Mouse (Mus musculus): ENCODE results near the gene Ndufaf2. TPM values are rescaled to one million over a fixed set of nuclear protein-coding genes. Genes with fewer than 3 reads are reported as not detected.

The Ndufaf2 gene
- 42.1 and 47.4 TPM in 2 replicates for polyA plus RNA-seq (2015; fragmentation: Nextera tagmentation; extraction: Ambion mirVana)

GRCm38 (mm10) chr13:108158465-108159240, at the start of gene Ndufaf2, which contains the start of gene Ercc8:
TSS of gene Ndufaf2 (minus strand) at chr13:108158623.
TSS of gene Ercc8 (plus strand) at chr13:108158731.

GRCm38 (mm10) chr13:108044222-108044941, 114.0 kb downstream of the Ndufaf2 start, which contains the start of gene Smim15:
TSS of gene Smim15 (plus strand) at chr13:108044446.

Other genes with a start within 250 kb of the Ndufaf2 start
- gene Smim15, start 114.2 kb downstream of the Ndufaf2 start, polyA plus RNA-seq (2015; fragmentation: Nextera tagmentation; extraction: Ambion mirVana) = 57.6 and 63.0 TPM in 2 replicates
- 7.5 and 7.9 TPM in 2 replicates for gene Ercc8, start 108 bp upstream of the Ndufaf2 start, polyA plus RNA-seq (2015; fragmentation: Nextera tagmentation; extraction: Ambion mirVana)
- gene Elovl7, start 55.8 kb upstream of the Ndufaf2 start, polyA plus RNA-seq (2015; fragmentation: Nextera tagmentation; extraction: Ambion mirVana) = 2.4 and 2.8 TPM in 2 replicates
- 0.68 and 1.1 TPM in 2 replicates for gene Depdc1b, start 157.7 kb upstream of the Ndufaf2 start, polyA plus RNA-seq (2015; fragmentation: Nextera tagmentation; extraction: Ambion mirVana)